Mouse (Mus musculus): ENCODE results near the gene Lama4.

The Lama4 gene

DNA sequence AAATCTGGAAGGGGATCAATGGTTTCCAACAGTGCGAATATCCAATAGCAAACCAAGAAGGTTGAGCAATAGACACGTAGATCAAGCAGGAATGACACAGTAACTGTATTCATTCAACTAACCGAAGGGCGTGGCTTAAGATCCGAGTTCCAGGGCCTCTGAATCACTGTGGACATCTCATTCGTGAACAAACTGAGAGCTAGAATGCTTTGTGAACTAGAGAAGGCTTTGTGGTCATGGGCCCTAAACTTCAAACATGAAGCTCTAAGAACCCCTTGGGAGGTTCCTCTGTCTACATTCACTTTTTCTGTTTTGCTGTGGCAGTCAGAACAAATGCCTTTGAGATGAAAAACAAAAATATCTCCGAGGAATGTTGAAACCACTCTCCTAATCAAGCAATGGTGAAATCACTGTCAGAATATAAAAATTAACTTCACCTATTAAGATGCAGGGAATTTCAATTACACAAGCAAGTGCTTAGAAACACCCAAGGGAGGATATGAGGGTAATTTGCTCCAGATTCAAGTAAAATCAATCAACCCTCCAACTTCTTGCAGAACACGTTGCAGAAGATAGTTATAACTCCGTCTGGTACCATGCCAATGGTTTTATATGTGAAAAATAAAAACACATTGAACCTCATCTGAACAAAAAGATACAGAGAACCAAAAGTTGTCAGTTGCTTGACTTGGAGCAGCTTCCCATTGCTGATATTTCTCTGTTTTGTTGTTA is 29.6 kb downstream of the Lama4 start:
- DNase-seq: no peak

GRCm38 (mm10) chr10:38995896-38996295 is 30.6 kb downstream of the Lama4 start:
- no peak for DNase-seq

DNA sequence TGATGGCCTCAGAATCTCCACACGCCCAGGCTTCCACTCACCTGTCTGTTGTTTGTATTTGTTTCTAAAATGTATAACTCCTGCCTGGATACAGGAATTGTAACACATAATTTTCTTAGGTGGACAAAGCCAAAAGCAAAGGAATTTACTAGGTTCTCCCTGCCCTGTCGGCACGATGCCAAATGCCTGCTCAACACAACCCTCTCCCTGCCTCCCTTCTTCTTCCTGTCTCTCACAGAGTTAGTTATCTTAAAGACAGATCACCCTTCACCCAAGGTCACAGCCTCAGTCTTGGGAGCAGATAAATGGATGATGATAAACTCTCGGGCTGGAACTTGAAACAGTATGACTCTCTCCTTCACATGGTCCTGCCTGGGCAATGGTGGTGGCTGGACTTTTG is 35.6 kb downstream of the Lama4 start:
- DNase-seq: no peak

GRCm38 (mm10) chr10:39002521-39002920 is 37.2 kb downstream of the Lama4 start:
- DNase-seq: no peak

DNA sequence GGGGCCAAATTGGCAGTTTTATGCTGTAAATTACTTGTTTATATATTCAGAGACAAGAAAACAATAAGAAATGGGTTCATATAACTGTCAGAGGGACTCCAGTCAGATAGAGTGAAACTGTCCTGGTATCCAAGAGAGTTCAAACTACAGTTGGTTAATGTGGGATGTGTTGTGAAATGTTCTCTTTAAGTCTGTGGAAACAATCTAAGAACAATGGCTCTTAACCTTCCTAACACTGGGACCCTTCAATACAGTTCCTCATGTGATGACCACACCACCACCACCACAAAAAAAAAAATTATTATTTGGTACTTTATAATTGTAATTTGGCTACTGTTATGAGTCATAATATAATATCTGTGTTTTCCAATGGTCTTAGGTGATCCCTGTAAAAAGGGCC is 38.2 kb downstream of the Lama4 start:
- no peak for DNase-seq

GRCm38 (mm10) chr10:39005494-39005893 is 40.2 kb downstream of the Lama4 start:
- no peak for DNase-seq

DNA sequence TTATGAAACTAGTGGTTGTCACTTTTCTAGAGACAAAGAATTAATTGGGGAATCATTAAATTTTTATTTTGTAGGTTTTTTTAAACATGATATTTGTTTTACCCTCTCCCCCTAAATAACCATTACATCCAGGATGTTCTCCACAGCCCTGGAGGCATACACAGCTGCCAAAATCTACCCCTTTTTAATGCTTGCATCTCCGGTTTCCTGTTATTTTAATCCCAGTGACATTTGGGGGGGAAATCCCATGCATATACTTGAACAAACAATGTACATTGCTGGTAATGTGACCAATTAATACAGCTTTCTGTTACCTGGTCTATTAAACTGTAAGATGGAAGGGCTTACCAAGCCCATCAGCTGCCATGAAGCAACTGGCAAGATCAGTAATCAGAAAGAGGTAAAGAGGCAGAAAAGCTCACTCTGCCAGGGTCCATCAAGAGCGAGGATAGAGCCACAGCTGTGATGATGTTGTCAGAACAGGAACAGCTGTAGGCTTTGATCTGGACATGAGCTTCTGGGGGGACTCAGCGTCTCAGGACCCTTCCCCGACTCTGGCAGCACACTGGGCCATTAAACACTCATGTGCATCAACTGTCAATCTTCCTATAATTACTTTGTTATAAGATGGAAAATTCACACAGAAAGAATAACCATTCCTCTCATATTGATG is 41.3 kb downstream of the Lama4 start:
- DNase-seq: no peak

DNA sequence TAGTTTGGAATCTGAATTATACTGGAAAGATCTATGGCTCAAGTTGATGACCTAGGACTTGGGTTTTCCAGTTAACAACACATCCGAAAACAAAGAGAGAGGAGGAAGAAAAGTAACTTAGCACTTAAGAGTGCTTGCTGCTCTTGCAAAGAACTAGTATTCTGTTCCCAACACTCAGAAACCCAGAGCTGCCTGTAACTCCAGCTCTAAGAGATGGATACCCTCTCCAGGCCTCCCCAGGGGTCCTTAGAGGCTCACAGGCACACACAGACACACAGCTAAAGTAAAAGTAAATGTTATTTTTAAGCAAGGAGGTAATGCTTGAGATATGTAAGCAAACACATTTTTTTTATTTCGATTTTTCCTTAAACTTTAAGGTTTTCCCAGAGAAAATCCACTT is 49.5 kb downstream of the Lama4 start:
- DNase-seq: no peak

DNA sequence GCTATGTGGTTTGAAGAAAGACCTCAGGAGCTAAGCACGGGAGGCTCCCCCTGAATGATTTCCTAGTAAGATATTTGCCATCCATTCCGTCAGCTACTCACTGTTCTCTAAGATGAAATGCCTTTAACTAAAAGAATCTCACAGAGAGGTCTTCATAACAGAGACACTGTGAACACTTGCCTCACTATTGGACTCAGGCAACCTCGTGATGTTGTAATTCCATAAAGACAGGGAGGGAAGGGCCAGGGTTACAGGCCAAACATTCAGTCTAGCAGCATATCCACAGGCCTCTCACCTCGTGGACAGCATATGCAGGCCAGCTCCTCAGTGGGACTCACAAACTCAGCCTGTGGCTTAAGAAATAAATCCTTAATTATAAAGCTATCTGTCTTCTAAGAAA is 52.7 kb downstream of the Lama4 start:
- no peak for DNase-seq

DNA sequence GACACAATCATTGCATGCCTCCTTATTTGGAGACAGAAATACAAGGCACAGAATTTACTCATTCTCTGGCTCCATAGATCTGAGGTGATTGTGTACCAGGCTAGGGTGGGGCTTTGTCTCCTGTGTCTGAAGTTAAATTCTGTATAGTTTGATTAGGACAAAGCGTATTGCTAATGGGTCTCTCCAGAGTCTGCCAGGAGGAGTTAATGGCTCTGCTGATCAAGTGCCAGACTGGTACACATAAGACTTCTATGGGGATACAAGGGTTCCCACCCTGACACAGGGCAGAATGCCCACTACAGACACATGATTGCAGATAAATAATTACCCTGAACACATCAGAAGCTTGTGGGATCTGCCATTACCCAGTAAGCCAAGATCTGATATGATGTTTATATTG is 53.3 kb downstream of the Lama4 start:
- DNase-seq: no peak

- DNase-seq: no peak
These were observed 58.4 kb downstream of the Lama4 start for GRCm38 (mm10) chr10:39023618-39024256.

DNA sequence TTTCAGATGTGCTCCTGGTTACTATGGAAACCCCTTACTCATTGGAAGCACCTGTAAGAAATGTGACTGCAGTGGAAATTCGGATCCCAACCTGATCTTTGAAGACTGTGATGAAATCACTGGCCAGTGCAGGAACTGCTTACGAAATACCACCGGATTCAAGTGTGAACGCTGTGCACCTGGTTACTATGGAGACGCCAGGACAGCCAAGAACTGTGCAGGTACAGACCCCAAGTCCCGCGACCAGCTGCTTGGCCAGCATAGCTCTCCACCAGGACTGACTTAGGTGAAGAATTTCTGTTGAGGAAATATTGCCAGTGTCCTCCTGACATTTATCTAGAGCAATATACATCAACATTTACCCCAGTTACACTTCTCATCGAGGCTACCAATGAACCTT is 61.2 kb downstream of the Lama4 start:
- no peak for DNase-seq

DNA sequence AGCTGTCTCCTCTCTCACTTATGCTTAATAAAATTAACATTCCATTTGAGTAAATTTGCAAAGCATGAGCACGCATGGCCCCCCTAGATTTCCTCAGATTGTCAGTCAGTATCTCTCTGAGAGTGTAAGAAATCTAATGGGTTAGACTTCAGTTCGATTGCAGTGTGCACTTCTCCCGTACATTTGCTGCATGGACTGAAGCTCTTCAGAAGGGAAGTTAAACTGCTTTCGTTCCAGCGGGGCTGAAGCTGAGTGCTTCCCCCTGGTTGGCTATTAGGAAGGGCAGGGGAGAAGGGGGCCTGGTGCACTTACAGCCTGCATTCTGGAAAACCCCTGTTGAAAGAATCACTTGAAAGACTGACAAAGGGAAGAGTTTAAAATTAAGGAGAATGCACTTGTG is 61.7 kb downstream of the Lama4 start:
- DNase-seq: no peak

- no peak for DNase-seq
These were observed 63.1 kb downstream of the Lama4 start for GRCm38 (mm10) chr10:39028403-39028802.

DNA sequence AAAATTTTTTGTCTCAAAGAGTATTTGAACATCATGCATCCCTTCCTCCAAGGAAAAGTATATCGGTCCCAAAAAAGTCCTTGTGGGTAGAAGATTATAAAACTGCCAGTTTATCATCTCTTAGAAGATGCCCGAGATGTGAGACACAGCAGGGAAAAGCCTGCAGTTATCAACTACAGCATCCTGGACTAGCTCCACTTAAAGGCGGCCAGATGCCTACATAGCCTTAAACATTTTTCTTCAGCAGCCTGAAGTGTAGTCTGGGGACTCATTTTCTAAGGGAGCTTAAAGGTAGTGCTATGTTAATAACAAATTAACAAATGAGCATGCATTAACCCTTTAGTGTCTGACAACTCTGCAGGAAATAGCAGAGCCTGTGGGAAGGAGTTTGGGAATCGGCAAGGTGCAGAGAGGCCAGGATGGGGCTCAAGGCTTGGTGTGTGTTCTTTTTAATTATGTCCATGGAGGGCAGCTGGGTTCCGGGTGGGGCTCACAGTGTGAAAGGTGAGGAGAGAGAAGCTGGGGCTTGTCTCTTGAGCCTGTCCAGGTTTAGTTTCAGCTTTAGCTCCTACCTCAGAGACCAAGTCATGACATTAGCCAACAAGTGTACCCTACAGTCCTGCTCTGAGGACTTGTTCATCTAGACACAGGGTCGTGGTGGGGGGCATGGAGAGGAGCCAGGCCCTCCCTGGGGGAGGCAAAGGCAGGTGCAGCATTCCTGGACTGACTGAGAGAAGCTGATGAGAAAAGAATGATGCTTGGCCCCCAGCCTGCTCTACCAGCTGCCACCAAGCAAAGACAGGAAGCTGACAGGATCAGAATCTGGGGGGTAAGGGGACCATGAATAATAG is 64.2 kb downstream of the Lama4 start:
- peak; percentile 29 to 50 for DNase-seq

GRCm38 (mm10) chr10:39030148-39030685 is 64.9 kb downstream of the Lama4 start:
- DNase-seq: no peak

GRCm38 (mm10) chr10:39039564-39039963 is 74.2 kb downstream of the Lama4 start:
- peak in 1 of 2 experiments; percentile 31 for DNase-seq

GRCm38 (mm10) chr10:39040026-39040425 is 74.7 kb downstream of the Lama4 start:
- DNase-seq: no peak

- DNase-seq: no peak
These were observed 79.2 kb downstream of the Lama4 start for GRCm38 (mm10) chr10:39044476-39044995.

GRCm38 (mm10) chr10:39045111-39045510 is 79.8 kb downstream of the Lama4 start:
- DNase-seq: no peak

GRCm38 (mm10) chr10:39047775-39048174 is 82.5 kb downstream of the Lama4 start:
- peak; percentile 23 to 40 for DNase-seq

GRCm38 (mm10) chr10:39049581-39050294 is 84.4 kb downstream of the Lama4 start:
- DNase-seq: no peak
